Mouse (Mus musculus): Measurements from ENCODE around the gene Gm45716. TPM values are rescaled to one million over a fixed set of nuclear protein-coding genes. Genes with fewer than 3 reads are reported as not detected.

The Gm45716 gene
- polyA plus RNA-seq, 1 experiment from 2014 or later = 8.6 TPM

DNA sequence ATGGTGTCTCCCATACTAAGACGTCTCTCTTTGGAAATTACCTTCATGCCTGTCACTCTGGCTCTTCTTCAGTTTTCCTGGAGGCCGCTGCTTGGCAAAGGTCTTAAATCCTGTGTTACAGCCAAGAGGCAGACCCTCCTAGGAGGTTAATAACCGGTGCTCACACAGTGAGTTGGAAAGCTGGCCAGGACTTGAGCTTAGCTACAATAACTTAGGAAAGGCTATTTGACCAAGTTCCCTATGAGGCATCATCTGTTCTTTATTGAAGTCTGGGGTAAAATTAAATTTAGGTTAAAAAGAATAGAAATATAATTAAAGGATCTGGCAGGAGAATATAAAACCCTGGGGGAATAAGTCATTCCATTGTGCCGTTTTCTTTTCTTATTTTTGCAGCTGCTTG, 103.7 kb downstream of the Gm45716 start:
- Histone ChIP-seq H3K4me3 (no peak overlapping the region), H3K4me2 (no peak overlapping the region), H3K27ac (no peak overlapping the region), H3K9ac (no peak overlapping the region), H3K4me1 (no peaks in the 10 kb centered on the region), H3K27me3 (no peaks in the 10 kb centered on the region), H3K36me3 (no peaks in the 10 kb centered on the region), H3K9me3 (no peaks in the 10 kb centered on the region)
- 69% methylated on average over 4 of the region's 4 CpGs for WGBS
- no peak for ATAC-seq (ENCODE audit: borderline replicate concordance, extremely low read depth, low FRiP score, low TSS enrichment)

DNA sequence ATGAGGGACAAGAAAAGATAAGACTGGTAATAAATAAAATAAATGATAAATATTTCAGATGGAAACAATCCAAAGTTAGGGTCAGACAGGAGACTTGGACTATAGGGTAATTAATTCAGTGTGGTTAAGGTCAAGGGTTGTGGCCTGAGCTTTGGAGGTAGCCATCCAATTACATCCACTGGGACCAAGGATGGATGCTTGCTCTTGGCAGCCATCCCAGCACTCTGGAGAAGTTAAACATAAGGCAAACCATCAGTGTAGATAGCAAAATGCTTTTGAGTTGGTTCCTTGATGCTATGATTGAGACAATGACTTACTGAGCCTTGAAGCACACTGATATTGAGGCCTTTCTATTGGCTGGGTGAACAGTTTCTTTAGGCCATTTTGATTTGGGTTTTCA, 105.3 kb downstream of the Gm45716 start:
- Histone ChIP-seq H3K9ac (no peak overlapping the region), H3K4me3 (no peak overlapping the region), H3K4me2 (no peak overlapping the region), H3K36me3 (no peaks in the 10 kb centered on the region), H3K9me3 (no peaks in the 10 kb centered on the region), H3K27me3 (no peaks in the 10 kb centered on the region), H3K27ac (no peak overlapping the region), H3K4me1 (no peaks in the 10 kb centered on the region)
- ATAC-seq (ENCODE audit: borderline replicate concordance, extremely low read depth, low FRiP score, low TSS enrichment) = no peak

DNA sequence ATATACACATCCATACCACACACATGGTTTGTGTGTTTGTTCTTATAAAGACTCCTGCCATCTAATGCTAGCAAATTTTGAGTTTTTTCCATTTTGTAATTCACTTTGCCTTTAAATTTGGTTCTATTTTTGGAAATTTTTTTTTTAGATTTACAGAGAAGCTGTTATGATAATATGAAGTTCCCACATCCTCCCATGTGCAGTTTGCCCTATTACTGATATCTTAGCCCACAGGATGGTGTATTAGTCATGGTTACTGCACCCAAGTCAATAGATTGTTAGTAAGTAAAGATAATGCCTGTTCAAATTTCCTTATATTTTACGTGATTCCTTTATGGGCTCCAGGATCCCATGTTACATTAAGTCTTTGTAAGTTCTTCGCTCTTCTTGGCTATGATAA, 107.1 kb downstream of the Gm45716 start:
- Histone ChIP-seq H3K9ac (no peak overlapping the region), H3K4me2 (no peak overlapping the region), H3K27me3 (no peaks in the 10 kb centered on the region), H3K36me3 (no peaks in the 10 kb centered on the region), H3K4me3 (no peak overlapping the region), H3K27ac (no peak overlapping the region), H3K4me1 (no peaks in the 10 kb centered on the region), H3K9me3 (no peaks in the 10 kb centered on the region)
- ATAC-seq (ENCODE audit: borderline replicate concordance, extremely low read depth, low FRiP score, low TSS enrichment) = no peak
- 93% methylated on average over 2 of the region's 2 CpGs for WGBS

Other genes with a start within 250 kb of the Gm45716 start
- gene Pctp, start 184.8 kb upstream of the Gm45716 start, polyA plus RNA-seq (2015; fragmentation: Nextera tagmentation; extraction: Ambion mirVana) = 10.8 and 11.6 TPM in 2 replicates
- gene Tmem100, start 157.3 kb upstream of the Gm45716 start, polyA plus RNA-seq (2015; fragmentation: Nextera tagmentation; extraction: Ambion mirVana) = 22.4 and 26.6 TPM in 2 replicates
- 45.5 and 45.7 TPM in 2 replicates for gene Mmd, start 61.8 kb downstream of the Gm45716 start, polyA plus RNA-seq (2015; fragmentation: Nextera tagmentation; extraction: Ambion mirVana)
- gene Hlf, start 203.2 kb downstream of the Gm45716 start, polyA plus RNA-seq (2015; fragmentation: Nextera tagmentation; extraction: Ambion mirVana) = 4.6 TPM in 2 replicates

All from lung, embryonic 15.5 days (tissue).